Mouse (Mus musculus) heart, embryonic 15.5 days (tissue): Measurements from ENCODE around the gene Dgkq. TPM values are rescaled to one million over a fixed set of nuclear protein-coding genes. Genes with fewer than 3 reads are reported as not detected.

Experiments
- ATAC-seq: fragments of 200-750 bp; cut with Nextera tagmentation; replicated peaks from 2 replicates; pipeline ENCODE4 v1.8.0; 2017; ENCODE audit warnings: low read depth, moderate TSS enrichment; ENCODE audit not compliant: insufficient number of reproducible peaks, insufficient read depth, low FRiP score
- H3K27ac ChIP-seq: fragments of 300-500 bp; sonication (generic); 2 replicates; pipeline ENCODE4 v1.5.1; 2015; ENCODE audit warnings: mild to moderate bottlenecking, inconsistent platforms
- H3K27me3 ChIP-seq: fragments of 300-500 bp; sonication (generic); 2 replicates; pipeline ENCODE4 v1.6.1; 2015; ENCODE audit warnings: inconsistent platforms
- H3K36me3 ChIP-seq: fragments of 300-500 bp; sonication (generic); 2 replicates; pipeline ENCODE4 v1.6.1; 2015; ENCODE audit warnings: mild to moderate bottlenecking, inconsistent platforms
- H3K4me1 ChIP-seq: fragments of 300-500 bp; sonication (generic); replicated peaks from 2 replicates; pipeline ENCODE4 v1.6.1; 2015; ENCODE audit warnings: inconsistent platforms
- H3K4me2 ChIP-seq: fragments of 300-500 bp; sonication (generic); 2 replicates; pipeline ENCODE4 v1.6.1; 2015; ENCODE audit warnings: inconsistent platforms, mild to moderate bottlenecking, moderate library complexity
- H3K4me3 ChIP-seq: fragments of 300-500 bp; sonication (generic); 2 replicates; pipeline ENCODE4 v1.5.1; 2015; ENCODE audit warnings: mild to moderate bottlenecking, inconsistent platforms
- H3K9ac ChIP-seq: fragments of 300-500 bp; sonication (generic); 2 replicates; pipeline ENCODE4 v1.6.1; 2015; ENCODE audit warnings: mild to moderate bottlenecking, inconsistent platforms
- H3K9me3 ChIP-seq: fragments of 300-500 bp; sonication (generic); replicated peaks from 2 replicates; pipeline ENCODE4 v1.6.1; 2016; ENCODE audit warnings: inconsistent platforms
- WGBS: fragments of 180-500 bp; shearing (Covaris S2); methylation state at CpG from one replicate; pipeline ENCODE4 v1.1.7; 2015; ENCODE audit warnings: mixed read lengths; 5-methylcytosine and 5-hydroxymethylcytosine counted together
- polyA plus RNA-seq: library from polyadenylated mRNA; unstranded; fragments of >200 nt; fragmentation: Nextera tagmentation; extraction: Ambion mirVana; gene quantifications from 2 replicates; pipeline ENCODE4 v1.2.1, GENCODE M21; 2015

Dgkq gene
- polyA plus RNA-seq, 1 experiment from 2014 or later: 6.7 TPM

DNA sequence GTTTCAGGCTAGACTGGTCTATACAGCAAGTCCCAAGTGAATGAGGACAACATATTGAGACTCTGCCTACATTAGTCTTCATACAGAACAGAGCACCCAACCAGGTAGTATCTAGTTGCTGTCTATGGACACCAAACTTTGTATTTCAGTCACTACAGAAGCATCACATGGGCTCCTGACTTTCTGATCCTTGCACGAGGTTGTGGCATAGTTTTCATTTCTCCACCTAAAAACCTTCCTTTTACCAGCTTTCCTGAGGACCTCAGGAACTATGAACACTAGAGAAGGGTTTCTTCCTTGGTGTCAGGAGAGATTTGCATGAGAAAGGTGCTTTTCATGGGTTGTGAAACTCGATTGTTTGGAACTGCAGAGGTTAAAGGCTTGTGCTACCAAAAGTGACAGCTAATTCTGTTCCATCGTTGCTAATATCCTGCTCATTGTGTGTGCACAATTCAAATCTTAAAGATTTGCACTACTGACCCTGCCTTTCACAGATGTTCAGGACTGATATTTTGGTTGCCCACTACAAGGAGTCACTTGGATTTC, 1.0 kb downstream of the Dgkq start:
- H3K9me3 ChIP-seq: no peaks in the 10 kb centered on the region
- H3K4me2 ChIP-seq: peak overlapping the region; percentile 90
- H3K9ac ChIP-seq: peak overlapping the region; percentile 86
- peak overlapping the region; percentile 93 for H3K27ac ChIP-seq
- ATAC-seq: no peak
- H3K4me3 ChIP-seq: peak overlapping the region; percentile 71
- peaks cover 18% of the 10 kb centered on the region for H3K36me3 ChIP-seq
- peaks cover 17% of the 10 kb centered on the region for H3K4me1 ChIP-seq
- H3K27me3 ChIP-seq: peaks cover 5% of the 10 kb centered on the region; the same call in 1 of the 2 replicates
- 14% methylated on average over 3 of the region's 3 CpGs for WGBS

DNA sequence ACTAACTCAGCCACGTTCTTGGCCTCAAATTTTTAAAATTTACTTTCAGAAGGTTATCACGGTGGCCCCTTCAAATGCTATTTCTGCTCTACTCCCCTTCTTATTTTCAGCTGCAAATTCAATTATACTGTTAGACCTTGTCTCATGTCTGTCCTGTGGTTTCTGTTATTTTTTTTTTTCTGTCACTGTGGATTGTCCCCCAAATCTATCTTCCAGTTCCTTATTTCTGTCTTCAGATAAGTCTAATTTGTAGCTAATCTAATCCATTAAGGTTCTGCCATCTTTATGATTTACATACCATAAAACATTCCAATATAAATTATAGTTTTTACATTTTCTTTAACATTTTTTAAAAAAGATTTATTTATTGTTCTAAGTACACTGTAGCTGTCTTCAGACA, 2.1 kb downstream of the Dgkq start:
- H3K9me3 ChIP-seq: no peaks in the 10 kb centered on the region
- H3K27ac ChIP-seq: no peak overlapping the region
- H3K27me3 ChIP-seq: peaks cover 9% of the 10 kb centered on the region; the same call in 1 of the 2 replicates
- peaks cover 17% of the 10 kb centered on the region for H3K4me1 ChIP-seq
- no peak overlapping the region for H3K9ac ChIP-seq
- WGBS: 58% methylated on average over 2 of the region's 2 CpGs
- H3K36me3 ChIP-seq: peaks cover 10% of the 10 kb centered on the region
- no peak overlapping the region for H3K4me2 ChIP-seq
- ATAC-seq: no peak
- no peak overlapping the region for H3K4me3 ChIP-seq

DNA sequence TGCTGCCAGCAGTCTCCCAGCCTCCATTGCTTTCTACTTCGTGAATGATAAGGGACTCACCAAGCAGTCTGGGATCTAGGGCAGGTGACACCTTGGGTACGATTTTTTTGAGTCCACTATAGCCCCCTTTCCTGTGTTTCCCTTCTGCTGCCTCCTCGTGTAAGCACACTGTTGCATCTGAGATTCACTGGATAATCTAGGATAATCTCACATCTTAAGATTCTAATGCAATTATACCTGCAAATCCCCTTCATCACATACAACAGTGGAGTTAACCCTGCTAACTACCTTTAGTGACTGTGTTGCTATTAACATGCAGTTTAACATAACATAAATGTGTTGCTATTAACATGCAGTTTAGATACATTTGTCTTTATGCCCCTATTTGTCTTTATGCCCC, 4.4 kb downstream of the Dgkq start:
- WGBS: 28% methylated on average over 3 of the region's 3 CpGs
- ATAC-seq: no peak

DNA sequence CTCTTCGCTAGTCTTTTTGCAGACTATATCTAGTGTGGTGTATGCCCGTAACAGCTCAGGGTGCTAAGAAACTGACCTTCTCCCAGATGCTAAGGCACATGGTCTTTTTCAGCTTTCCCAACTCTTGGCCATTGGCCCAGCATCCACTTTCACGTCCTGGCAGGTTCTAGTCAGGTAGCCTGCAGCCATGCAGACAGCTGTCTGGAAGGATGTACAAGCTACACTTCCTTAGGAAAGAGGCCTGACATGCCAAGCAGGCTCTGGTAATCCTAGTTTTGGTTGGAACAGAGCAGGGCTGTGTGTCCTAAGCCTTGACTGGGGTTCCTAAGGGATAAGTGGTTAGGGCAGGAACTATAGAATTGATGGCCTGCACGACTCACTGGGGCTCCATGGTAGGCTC, 6.7 kb downstream of the Dgkq start:
- H3K4me3 ChIP-seq: no peak overlapping the region
- peaks cover 4% of the 10 kb centered on the region; the same call in 1 of the 2 replicates for H3K36me3 ChIP-seq
- no peak overlapping the region for H3K27ac ChIP-seq
- no peak for ATAC-seq
- H3K9ac ChIP-seq: no peak overlapping the region
- 75% methylated on average over 4 of the region's 4 CpGs for WGBS
- H3K9me3 ChIP-seq: no peaks in the 10 kb centered on the region
- no peak overlapping the region for H3K4me2 ChIP-seq
- H3K27me3 ChIP-seq: peaks cover 9% of the 10 kb centered on the region; the same call in 1 of the 2 replicates
- peaks cover 13% of the 10 kb centered on the region for H3K4me1 ChIP-seq

More for the DNA sequence above, 4.4 kb downstream of the Dgkq start:
- Histone ChIP-seq H3K9me3 (no peaks in the 10 kb centered on the region), H3K27me3 (peaks cover 9% of the 10 kb centered on the region; the same call in 1 of the 2 replicates), H3K36me3 (no peaks in the 10 kb centered on the region), H3K27ac (no peak overlapping the region), H3K4me3 (no peak overlapping the region), H3K4me2 (no peak overlapping the region), H3K4me1 (peaks cover 16% of the 10 kb centered on the region), H3K9ac (no peak overlapping the region)

DNA sequence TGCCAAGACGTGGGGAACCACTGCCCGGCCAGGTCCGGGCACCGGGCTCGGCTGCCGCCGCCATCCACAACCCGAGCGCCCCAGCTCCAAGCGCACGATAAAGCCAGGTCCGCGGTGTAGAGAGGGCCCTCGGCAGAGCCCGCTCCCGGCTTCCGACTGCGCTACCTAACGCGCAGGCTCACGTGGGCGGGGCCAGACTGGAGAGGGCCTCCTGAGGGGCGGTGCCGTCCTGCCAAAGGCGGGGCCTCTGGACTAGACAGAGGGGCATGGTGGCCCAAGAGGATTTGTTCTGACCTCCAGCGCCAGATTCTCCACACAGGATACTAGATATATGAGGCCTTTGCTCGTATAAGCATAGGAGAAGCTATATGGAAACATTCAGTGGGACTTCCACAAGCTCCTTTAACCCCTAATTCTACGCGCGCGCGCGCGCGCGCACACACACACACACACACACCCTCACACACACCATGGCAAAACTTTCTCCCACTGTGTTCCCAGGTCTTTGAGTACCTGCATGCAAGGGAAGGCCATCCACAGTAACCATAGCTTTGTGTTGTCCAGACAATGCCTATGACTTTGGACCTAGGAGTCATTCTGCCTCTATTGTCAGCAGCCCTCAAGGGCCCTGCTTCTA, 8.7 kb downstream of the Dgkq start:
- Histone ChIP-seq H3K27me3 (peaks cover 9% of the 10 kb centered on the region; the same call in 1 of the 2 replicates), H3K4me1 (peaks cover 13% of the 10 kb centered on the region), H3K9ac (peak overlapping the region; percentile 97), H3K4me3 (peak overlapping the region; percentile 94), H3K27ac (peak overlapping the region; percentile 47; the same call in 1 of the 2 replicates), H3K4me2 (peak overlapping the region; percentile 89), H3K36me3 (peaks cover 9% of the 10 kb centered on the region), H3K9me3 (no peaks in the 10 kb centered on the region)
- peak; percentile 98 for ATAC-seq
- WGBS: 13% methylated on average over 36 of the region's 36 CpGs

DNA sequence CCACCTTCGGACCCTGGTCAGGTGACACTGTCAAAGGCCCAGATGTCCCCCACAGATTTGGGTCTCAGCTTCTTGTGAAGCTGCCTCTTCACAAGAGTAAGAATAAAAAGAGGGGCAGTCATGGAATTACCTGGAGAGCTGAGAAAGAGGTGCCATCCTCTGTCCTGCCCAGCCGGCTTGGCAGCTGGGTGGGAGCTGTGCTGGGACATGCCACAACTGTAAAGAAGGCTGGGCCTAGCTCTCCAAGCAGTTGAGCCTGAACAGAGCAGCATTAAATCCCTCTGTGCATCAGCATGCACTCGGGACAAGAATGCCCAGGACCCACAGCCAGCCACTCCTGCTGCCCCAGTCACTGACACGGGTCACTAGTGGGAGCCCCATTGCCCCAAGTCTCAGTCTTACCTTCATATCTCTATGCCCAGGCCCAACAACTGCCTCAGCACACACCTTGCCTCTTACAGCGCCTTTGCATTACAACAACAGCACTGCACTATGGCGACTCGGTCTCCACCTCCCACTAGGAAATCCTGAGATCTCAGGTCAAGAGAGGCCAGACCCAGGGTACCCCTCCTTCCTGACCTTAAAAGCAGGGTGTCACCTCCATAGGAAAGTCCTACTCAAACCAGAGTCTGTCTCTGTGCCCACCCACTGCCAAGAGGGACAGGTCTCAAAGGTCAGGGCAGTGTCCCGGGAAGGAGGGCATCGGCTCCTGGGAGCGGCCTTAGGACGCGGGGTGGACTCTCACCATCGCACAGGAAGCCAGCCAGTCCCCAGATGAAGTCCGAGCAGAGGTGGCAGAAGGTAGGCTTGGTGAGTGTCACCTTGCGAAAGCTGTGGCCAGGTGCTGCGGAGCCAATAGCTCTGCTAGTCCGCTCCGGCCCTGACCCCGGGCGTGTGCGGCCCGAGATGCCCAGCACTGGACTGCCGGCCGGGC, 9.5 kb downstream of the Dgkq start, which contains the start of gene Idua:
Gene Idua (plus strand): TSS at position 634 of the 934 bp plus-strand sequence.
- peaks cover 13% of the 10 kb centered on the region for H3K4me1 ChIP-seq
- peaks cover 7% of the 10 kb centered on the region; the same call in 1 of the 2 replicates for H3K27me3 ChIP-seq
- peak within 1 kb of the TSS; percentile 94 for H3K4me3 ChIP-seq
- peak within 1 kb of the TSS; percentile 47; the same call in 1 of the 2 replicates for H3K27ac ChIP-seq
- H3K36me3 ChIP-seq: peaks cover 13% of the 10 kb centered on the region
- peak within 1 kb of the TSS; percentile 89 for H3K4me2 ChIP-seq
- ATAC-seq: peak; percentile 48
- no peaks in the 10 kb centered on the region for H3K9me3 ChIP-seq
- 10% methylated on average over 24 of the region's 24 CpGs for WGBS
- H3K9ac ChIP-seq: peak within 1 kb of the TSS; percentile 97

DNA sequence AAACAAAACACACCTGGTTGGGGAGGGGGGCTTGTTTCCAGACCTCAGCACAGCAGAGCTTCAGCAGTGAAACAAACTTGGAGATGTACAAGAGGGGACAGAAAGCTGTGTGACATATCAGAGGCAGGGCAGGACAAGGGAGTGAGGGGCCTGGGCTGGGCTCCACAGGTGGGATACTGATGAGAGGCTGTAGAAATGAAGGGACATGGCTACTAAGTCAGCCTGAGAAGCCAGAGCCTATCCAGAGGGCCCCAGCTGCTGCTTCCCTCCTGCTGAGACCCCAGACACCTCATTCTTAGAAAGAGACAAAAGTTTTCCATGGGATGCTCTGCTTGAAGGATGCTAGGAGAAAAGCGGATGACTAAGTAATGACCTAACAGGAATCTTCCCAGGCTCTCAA, 10.9 kb downstream of the Dgkq start:
- WGBS: 91% methylated on average over 1 of the region's 1 CpGs
- Histone ChIP-seq H3K9me3 (no peaks in the 10 kb centered on the region), H3K9ac (no peak overlapping the region), H3K4me3 (no peak overlapping the region), H3K4me2 (no peak overlapping the region), H3K27ac (no peak overlapping the region), H3K4me1 (peaks cover 13% of the 10 kb centered on the region), H3K27me3 (0 out of 2 replicates have a peak, but pooled peaks cover 3% of the 10 kb centered on the region), H3K36me3 (peaks cover 26% of the 10 kb centered on the region)
- no peak for ATAC-seq

DNA sequence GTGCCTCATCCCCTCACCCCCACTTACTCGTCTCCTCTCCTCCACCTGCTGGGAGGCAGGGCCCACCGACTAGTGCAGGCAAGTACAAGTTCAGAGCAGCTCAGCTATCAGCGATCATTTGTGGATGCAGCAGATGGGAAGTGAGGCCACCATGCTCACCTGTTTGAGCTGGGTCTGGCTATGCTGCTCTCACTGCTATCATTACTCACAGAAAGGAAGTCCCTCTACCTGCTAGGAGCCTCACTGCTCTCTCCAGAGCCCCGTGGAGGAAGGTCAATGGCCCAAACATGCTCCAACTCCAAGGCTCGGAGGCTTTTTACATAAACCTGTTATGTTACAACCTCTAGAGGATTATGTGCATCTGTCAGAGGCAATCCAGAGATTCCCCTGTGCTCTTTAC, 12.1 kb downstream of the Dgkq start:
- H3K4me1 ChIP-seq: peaks cover 13% of the 10 kb centered on the region
- WGBS: 76% methylated on average over 5 of the region's 5 CpGs

DNA sequence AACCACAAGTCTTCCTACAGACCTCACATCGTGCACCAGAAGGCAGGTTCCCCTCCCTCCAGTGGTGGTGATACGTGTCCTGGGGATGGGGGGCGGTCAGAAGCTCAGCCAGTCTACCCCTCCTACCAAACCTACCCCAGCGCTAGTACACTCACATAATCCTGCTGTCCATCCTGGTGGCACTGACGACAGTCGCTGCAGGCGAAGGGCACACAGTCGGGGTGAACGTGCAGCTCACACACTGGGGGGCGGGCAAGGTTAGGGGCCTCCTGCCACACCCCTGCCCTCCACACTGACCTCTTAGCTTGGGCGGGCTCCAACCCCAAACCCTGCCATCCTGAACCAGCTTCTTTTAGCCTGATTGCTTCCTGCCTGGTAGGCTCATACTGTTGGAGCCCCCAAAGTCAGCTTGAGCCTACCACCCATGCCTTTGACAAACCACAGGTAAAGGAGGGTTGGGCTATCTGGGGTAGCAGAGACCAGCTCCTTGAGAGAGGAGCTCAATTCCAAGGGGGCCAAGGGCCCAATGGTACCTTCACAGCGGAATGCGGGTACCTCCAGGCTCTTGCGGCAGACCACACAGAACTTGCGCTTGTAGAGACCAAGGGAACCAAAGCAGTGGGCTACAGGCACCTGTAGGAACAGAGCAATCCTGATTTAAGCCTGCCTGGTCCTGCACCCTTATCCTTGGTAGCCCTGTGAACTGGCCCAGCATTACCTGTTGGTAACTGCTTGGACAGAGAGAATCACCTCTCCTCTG, 13.4 kb downstream of the Dgkq start:
- Histone ChIP-seq H3K4me1 (peaks cover 12% of the 10 kb centered on the region), H3K4me2 (no peak overlapping the region), H3K9ac (no peak overlapping the region), H3K27me3 (no peaks in the 10 kb centered on the region), H3K36me3 (peaks cover 37% of the 10 kb centered on the region), H3K4me3 (no peak overlapping the region), H3K9me3 (no peaks in the 10 kb centered on the region), H3K27ac (no peak overlapping the region)
- 86% methylated on average over 15 of the region's 15 CpGs for WGBS
- no peak for ATAC-seq

More for the DNA sequence above, 12.1 kb downstream of the Dgkq start:
- H3K4me3 ChIP-seq: no peak overlapping the region
- H3K4me2 ChIP-seq: no peak overlapping the region
- H3K36me3 ChIP-seq: peaks cover 37% of the 10 kb centered on the region
- no peaks in the 10 kb centered on the region for H3K9me3 ChIP-seq
- no peaks in the 10 kb centered on the region for H3K27me3 ChIP-seq
- ATAC-seq: no peak
- no peak overlapping the region for H3K9ac ChIP-seq
- no peak overlapping the region for H3K27ac ChIP-seq

DNA sequence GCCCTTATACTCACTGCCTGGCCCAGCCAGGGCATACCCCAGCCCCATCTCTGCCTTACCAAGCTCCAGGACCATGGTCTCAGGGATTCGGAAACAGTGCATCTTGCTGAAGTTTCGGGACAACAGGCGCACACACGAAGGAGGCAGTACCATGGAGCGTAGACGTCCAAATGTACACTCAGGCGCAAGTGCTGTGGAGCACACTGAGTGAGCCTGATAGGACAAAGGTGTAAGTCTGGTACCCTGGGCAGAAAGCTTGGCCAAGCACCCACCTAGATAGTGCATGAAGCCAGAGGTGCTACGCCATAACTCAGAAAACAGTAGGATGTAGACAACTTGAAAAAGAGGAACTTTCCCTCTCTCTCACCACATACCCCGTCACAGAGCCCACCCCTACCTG, 14.1 kb downstream of the Dgkq start:
- no peaks in the 10 kb centered on the region for H3K27me3 ChIP-seq
- ATAC-seq: no peak

More for the DNA sequence above, 14.1 kb downstream of the Dgkq start:
- Histone ChIP-seq H3K4me1 (peaks cover 9% of the 10 kb centered on the region), H3K4me3 (no peak overlapping the region), H3K27ac (no peak overlapping the region), H3K9ac (no peak overlapping the region), H3K4me2 (no peak overlapping the region), H3K36me3 (peaks cover 43% of the 10 kb centered on the region), H3K9me3 (no peaks in the 10 kb centered on the region)
- 93% methylated on average over 9 of the region's 9 CpGs for WGBS
